Mouse (Mus musculus) liver, adult 2 months (tissue): ENCODE results near the gene Dnaaf1. TPM values are rescaled to one million over a fixed set of nuclear protein-coding genes. Genes with fewer than 3 reads are reported as not detected.

Experiments
- DNase-seq: peaks from one replicate; pipeline ENCODE4 v3.0.0-alpha.2; 2011; ENCODE audit warnings: low read depth, low spot score; ENCODE audit errors: extremely low read depth
- H3K27ac ChIP-seq: fragments of 200-500 bp; replicated peaks from 2 replicates; pipeline ENCODE4 v1.5.1; 2012; ENCODE audit warnings: low read depth, mild to moderate bottlenecking, control low read depth, inconsistent platforms, low read length; ENCODE audit not compliant: insufficient read depth
- H3K27me3 ChIP-seq: fragments of 200-500 bp; 2 replicates; pipeline ENCODE4 v1.6.1; 2012; ENCODE audit warnings: mild to moderate bottlenecking, moderate library complexity, low read length, inconsistent platforms; ENCODE audit not compliant: control insufficient read depth, insufficient read depth
- H3K36me3 ChIP-seq: fragments of 200-500 bp; 2 replicates; pipeline ENCODE4 v1.6.1; 2012; ENCODE audit warnings: low read length, inconsistent platforms; ENCODE audit not compliant: control insufficient read depth, insufficient read depth
- H3K4me1 ChIP-seq: fragments of 200-500 bp; 2 replicates; pipeline ENCODE4 v1.6.1; 2011; ENCODE audit warnings: low read length; ENCODE audit not compliant: control insufficient read depth, insufficient read depth
- H3K4me3 ChIP-seq: fragments of 200-500 bp; 2 replicates; pipeline ENCODE4 v1.5.1; 2011; ENCODE audit warnings: low read depth, mild to moderate bottlenecking, control low read depth, low read length, moderate library complexity; ENCODE audit not compliant: insufficient read depth
- H3K79me2 ChIP-seq: fragments of 200-500 bp; 2 replicates; pipeline ENCODE4 v1.6.1; 2012; ENCODE audit warnings: inconsistent platforms, mild to moderate bottlenecking, low read length, moderate library complexity; ENCODE audit not compliant: control insufficient read depth, insufficient read depth
- H3K9ac ChIP-seq: fragments of 200-500 bp; 2 replicates; pipeline ENCODE4 v1.6.1; 2012; ENCODE audit warnings: low read depth, mild to moderate bottlenecking, control low read depth, inconsistent platforms, low read length
- CTCF ChIP-seq: fragments of 200-500 bp; IDR thresholded peaks from 2 replicates; pipeline ENCODE4 v1.5.1; 2011; ENCODE audit warnings: low read depth, low read length, control low read depth
- POLR2A ChIP-seq: fragments of 200-500 bp; IDR thresholded peaks from 2 replicates; pipeline ENCODE4 v1.6.1; 2011; ENCODE audit warnings: low read length, control low read depth; ENCODE audit not compliant: insufficient read depth; ENCODE audit errors: extremely low read depth
- WGBS: fragments of 180-500 bp; shearing (Covaris S2); methylation state at CpG from one replicate; pipeline ENCODE4 v1.1.7; 2018; 5-methylcytosine and 5-hydroxymethylcytosine counted together
- polyA plus RNA-seq: library from polyadenylated mRNA; depleted of rRNA; stranded (reverse); fragments of >200 nt; gene quantifications from 2 replicates; pipeline ENCODE4 v1.2.3, GENCODE M21; 2012
- total RNA-seq: library from RNA; depleted of rRNA; stranded (reverse); fragments of >200 nt; gene quantifications from 2 replicates; pipeline ENCODE4 v1.2.3, GENCODE M21; 2014

The Dnaaf1 gene
- total and polyA plus RNA-seq, 2 experiments, result not detected

DNA sequence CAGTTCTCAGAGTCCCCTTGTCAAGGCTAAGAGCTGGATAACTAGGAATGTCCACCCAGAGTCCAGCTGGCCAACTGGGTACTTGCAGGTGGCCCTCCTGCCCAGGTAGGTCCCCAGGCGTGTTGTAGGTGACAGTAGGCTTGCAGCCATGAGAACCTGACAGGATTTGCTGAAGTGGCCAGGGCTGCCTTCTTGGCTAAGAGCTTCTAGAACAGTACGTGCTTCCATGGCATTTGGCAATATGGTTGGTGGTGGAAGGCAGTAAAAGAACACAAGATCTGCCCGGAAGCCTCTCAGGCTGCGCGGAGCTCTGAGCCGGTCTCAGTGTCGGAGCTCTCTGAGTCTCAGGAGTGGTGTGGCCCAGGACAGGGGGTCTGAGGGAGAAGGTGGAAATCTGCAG, 49.9 kb downstream of the Dnaaf1 start:
- Histone ChIP-seq H3K27me3 (no peaks in the 10 kb centered on the region), H3K9ac (no peak overlapping the region), H3K27ac (no peak overlapping the region), H3K4me3 (no peak overlapping the region), H3K79me2 (no peaks in the 10 kb centered on the region), H3K4me1 (no peaks in the 10 kb centered on the region), H3K36me3 (no peaks in the 10 kb centered on the region)
- TF ChIP-seq POLR2A, result no peak
- DNase-seq, result no peak
- WGBS, result 89% methylated on average over 7 of the region's 7 CpGs

DNA sequence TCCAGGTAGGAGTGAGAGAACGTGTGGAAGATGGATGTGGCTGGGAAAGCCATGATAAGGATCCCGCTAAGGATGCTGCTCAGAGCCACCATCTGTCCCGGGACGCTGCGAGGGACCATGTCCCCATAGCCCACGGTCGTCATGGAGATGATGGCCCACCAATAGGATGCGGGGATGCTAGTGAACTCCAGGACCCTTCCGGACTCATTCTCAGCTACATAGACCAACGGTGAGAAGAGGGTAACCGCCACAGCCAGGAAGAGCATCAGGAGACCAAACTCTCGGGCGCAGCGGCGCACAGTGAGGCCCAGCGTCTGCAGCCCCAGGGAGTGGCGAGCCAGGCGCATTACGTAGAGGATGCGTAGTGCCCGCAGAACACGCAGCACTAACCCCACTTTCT, 50.8 kb downstream of the Dnaaf1 start:
- no peak overlapping the region for H3K27ac ChIP-seq
- no peaks in the 10 kb centered on the region for H3K4me1 ChIP-seq
- no peaks in the 10 kb centered on the region for H3K36me3 ChIP-seq
- no peaks in the 10 kb centered on the region for H3K27me3 ChIP-seq
- no peak for DNase-seq
- H3K4me3 ChIP-seq, result no peak overlapping the region
- TF ChIP-seq CTCF (no peak), POLR2A (no peak)
- WGBS, result 85% methylated on average over 22 of the region's 22 CpGs
- no peaks in the 10 kb centered on the region for H3K79me2 ChIP-seq
- no peak overlapping the region for H3K9ac ChIP-seq

DNA sequence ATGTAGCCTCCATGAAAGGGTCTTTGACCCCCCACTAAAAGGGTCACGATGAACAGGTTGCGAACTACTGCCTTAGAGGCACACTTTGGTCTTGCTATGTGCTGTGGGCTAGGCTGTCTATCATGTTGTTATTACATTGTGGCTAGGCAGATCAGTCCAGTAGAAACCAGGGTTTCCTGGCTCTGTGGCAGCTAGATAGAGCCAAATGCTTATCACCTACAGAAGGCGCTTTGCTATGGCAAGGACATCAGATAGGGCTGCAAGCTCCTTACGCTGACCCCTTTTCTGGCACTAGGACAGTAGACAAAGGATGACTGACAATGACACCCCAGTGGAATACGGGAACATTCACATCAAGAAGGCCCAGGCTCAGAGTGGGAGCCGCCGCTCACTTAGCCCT, 52.2 kb downstream of the Dnaaf1 start:
- Histone ChIP-seq H3K4me3 (no peak overlapping the region), H3K27me3 (no peaks in the 10 kb centered on the region), H3K9ac (no peak overlapping the region), H3K36me3 (no peaks in the 10 kb centered on the region), H3K4me1 (no peaks in the 10 kb centered on the region), H3K27ac (no peak overlapping the region), H3K79me2 (no peaks in the 10 kb centered on the region)
- DNase-seq, result no peak
- TF ChIP-seq CTCF (no peak), POLR2A (no peak)
- 87% methylated on average over 7 of the region's 7 CpGs for WGBS

- no peak overlapping the region for H3K27ac ChIP-seq
- TF ChIP-seq POLR2A (no peak), CTCF (no peak)
- 62% methylated on average over 10 of the region's 10 CpGs for WGBS
- H3K36me3 ChIP-seq, result no peaks in the 10 kb centered on the region
- H3K4me3 ChIP-seq, result no peak overlapping the region
- DNase-seq, result peak; percentile 18
- no peaks in the 10 kb centered on the region for H3K27me3 ChIP-seq
- H3K79me2 ChIP-seq, result no peaks in the 10 kb centered on the region
- no peaks in the 10 kb centered on the region for H3K4me1 ChIP-seq
- no peak overlapping the region for H3K9ac ChIP-seq
Observed at GRCm38 (mm10) chr8:119627613-119628359, 52.8 kb downstream of the Dnaaf1 start.

- no peak for DNase-seq
- Histone ChIP-seq H3K36me3 (no peaks in the 10 kb centered on the region), H3K9ac (no peak overlapping the region), H3K27ac (no peak overlapping the region), H3K27me3 (no peaks in the 10 kb centered on the region), H3K79me2 (no peaks in the 10 kb centered on the region), H3K4me1 (no peaks in the 10 kb centered on the region; the same call in 1 of the 2 replicates), H3K4me3 (no peak overlapping the region)
- 75% methylated on average over 3 of the region's 3 CpGs for WGBS
- TF ChIP-seq POLR2A (no peak), CTCF (no peak)
Observed at GRCm38 (mm10) chr8:119630841-119631240, 55.8 kb downstream of the Dnaaf1 start.

GRCm38 (mm10) chr8:119632246-119632645, 57.2 kb downstream of the Dnaaf1 start:
- H3K9ac ChIP-seq, result no peak overlapping the region
- no peak for TF ChIP-seq CTCF
- H3K79me2 ChIP-seq, result no peaks in the 10 kb centered on the region
- H3K27ac ChIP-seq, result no peak overlapping the region
- no peaks in the 10 kb centered on the region for H3K36me3 ChIP-seq
- H3K27me3 ChIP-seq, result no peaks in the 10 kb centered on the region
- DNase-seq, result no peak
- WGBS, result 88% methylated on average over 9 of the region's 9 CpGs
- H3K4me3 ChIP-seq, result no peak overlapping the region
- no peaks in the 10 kb centered on the region; the same call in 1 of the 2 replicates for H3K4me1 ChIP-seq
